Mouse (Mus musculus) spleen, adult 2 months (tissue): ENCODE results near the gene Tnfsfm13.
"Not testable (repeated sequence)": the region's sequence is repeated elsewhere in the genome, so short reads cannot be mapped to it uniquely, and the experiment has no call there.

Experiments used
- CTCF ChIP-seq: fragments of 200-500 bp; IDR thresholded peaks from 2 replicates; pipeline ENCODE4 v1.5.1; 2011; ENCODE audit warnings: mild to moderate bottlenecking, inconsistent platforms; ENCODE audit not compliant: insufficient read depth, insufficient read length, insufficient replicate concordance; ENCODE audit errors: extremely low read depth
- POLR2A ChIP-seq: fragments of 200-500 bp; IDR thresholded peaks from 2 replicates; pipeline ENCODE4 v1.6.1; 2011; ENCODE audit warnings: low read depth, low read length, inconsistent platforms

DNA sequence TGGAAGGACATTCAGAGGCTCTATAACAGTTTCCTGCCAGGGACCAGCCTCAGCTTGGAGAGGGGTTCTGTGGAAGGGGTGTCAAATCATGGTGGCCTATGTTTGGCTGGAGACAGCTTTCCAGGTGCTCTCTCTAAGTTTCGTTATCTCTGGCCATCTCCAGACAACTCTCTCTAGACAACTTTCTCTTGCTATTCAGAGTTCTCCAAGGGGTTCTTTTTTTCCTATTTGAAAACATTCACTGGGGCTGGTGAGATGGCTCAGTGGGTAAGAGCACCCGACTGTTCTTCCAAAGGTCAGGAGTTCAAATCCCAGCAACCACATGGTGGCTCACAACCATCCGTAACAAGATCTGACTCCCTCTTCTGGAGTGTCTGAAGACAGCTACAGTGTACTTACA, 7.5 kb upstream of the Tnfsfm13 start:
- TF ChIP-seq POLR2A, CTCF: not testable (repeated sequence)
